Mouse (Mus musculus): ENCODE measurements around the gene Hist1h2ah. TPM values are rescaled to one million over a fixed set of nuclear protein-coding genes. Genes with fewer than 3 reads are reported as not detected.

The Hist1h2ah gene
- polyA plus RNA-seq, 1 experiment from 2014 or later: 6.8 TPM

DNA sequence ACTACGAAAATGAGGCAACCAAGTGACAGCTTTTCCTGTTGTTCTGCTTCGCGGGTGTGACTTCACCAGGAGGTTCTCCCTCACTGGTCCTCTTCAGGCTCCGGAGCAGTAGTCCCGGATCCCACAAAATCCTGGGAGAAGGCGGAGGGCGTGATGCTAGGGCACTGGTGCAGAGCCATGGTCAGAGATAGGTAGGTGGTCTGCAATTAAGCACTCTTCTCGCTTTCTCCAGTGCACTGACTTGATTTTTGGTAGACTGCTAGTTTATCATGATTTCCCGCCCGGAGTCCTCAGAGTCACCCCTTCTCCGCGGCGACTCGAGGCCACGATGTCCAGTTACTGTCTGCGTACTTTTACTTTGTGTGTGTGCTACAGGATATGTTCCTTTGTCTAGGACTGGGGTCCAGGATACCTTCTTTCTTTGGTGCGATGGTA is 20.9 kb downstream of the Hist1h2ah start:
- Histone ChIP-seq H3K4me3 (ENCODE audit: control insufficient read depth in 1 of 2, insufficient read depth in 1 of 2, low read depth in 1 of 2, low read length in 2 of 2) (peak overlapping the region; percentile 0 to 24), H3K4me2 (ENCODE audit: low read length) (peak overlapping the region; percentile 52), H3K27me3 (ENCODE audit: control insufficient read depth, insufficient read depth, low read length) (peaks cover 57% of the 10 kb centered on the region), H3K27ac (replicated peaks in 1 of 2; ENCODE audit: control insufficient read depth in 1 of 2, insufficient read depth in 1 of 2, low read depth in 2 of 2, low read length in 2 of 2) (no peak overlapping the region), H3K36me3 (ENCODE audit: control insufficient read depth, insufficient read depth, low read length) (no peaks in the 10 kb centered on the region), H3K4me1 (ENCODE audit: control insufficient read depth in 2 of 2, insufficient read depth in 2 of 2, low read length in 2 of 2) (peaks cover 0 to 2% of the 10 kb centered on the region in 2 experiments; a peak in 2 of 4 replicates), H3K9me3 (ENCODE audit: control insufficient read depth, low read length) (0 out of 2 replicates have a peak, but pooled peaks cover 3% of the 10 kb centered on the region), H3K9ac (ENCODE audit: low read length) (no peak overlapping the region)
- 10% methylated on average over 17 of the region's 17 CpGs for WGBS
- ATAC-seq (ENCODE audit: insufficient number of reproducible peaks, insufficient read depth, low FRiP score, low read depth): no peak

DNA sequence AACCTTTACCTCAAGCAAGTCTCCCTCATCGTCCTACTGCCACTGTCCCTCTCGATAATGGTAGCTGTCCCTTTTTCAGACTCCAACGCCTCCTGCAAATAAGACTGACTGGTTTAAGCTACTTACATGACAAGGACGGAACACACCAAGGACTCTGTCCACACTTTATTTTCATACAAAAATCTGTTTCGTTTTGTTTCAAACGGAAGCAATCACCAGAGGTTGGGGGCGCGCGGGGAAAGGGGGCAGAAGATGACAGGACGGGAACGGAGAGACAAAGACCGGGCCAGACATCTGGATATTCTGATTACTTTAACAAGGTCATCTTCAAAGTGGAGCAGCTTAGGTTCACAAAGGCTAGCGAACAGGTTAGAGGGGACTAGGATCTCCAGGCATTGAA is 21.7 kb downstream of the Hist1h2ah start:
- peaks cover 64% of the 10 kb centered on the region for H3K27me3 ChIP-seq (ENCODE audit: control insufficient read depth, insufficient read depth, low read length)
- H3K4me2 ChIP-seq (ENCODE audit: low read length): peak overlapping the region; percentile 20; the same call in 1 of the 2 replicates
- H3K36me3 ChIP-seq (ENCODE audit: control insufficient read depth, insufficient read depth, low read length): no peaks in the 10 kb centered on the region
- H3K27ac ChIP-seq (replicated peaks in 1 of 2; ENCODE audit: control insufficient read depth in 1 of 2, insufficient read depth in 1 of 2, low read depth in 2 of 2, low read length in 2 of 2): no peak overlapping the region
- no peak overlapping the region for H3K9ac ChIP-seq (ENCODE audit: low read length)
- 20% methylated on average over 13 of the region's 13 CpGs for WGBS
- 0 out of 2 replicates have a peak, but pooled peaks cover 3% of the 10 kb centered on the region for H3K9me3 ChIP-seq (ENCODE audit: control insufficient read depth, low read length)
- peaks cover 0 to 2% of the 10 kb centered on the region in 2 experiments; a peak in 2 of 4 replicates for H3K4me1 ChIP-seq (ENCODE audit: control insufficient read depth in 2 of 2, insufficient read depth in 2 of 2, low read length in 2 of 2)
- H3K4me3 ChIP-seq (ENCODE audit: control insufficient read depth in 1 of 2, insufficient read depth in 1 of 2, low read depth in 1 of 2, low read length in 2 of 2): 0 out of 4 replicates have a peak overlapping the region, but pooled peaks of 1 of the 2 experiments have one; percentile 8
- no peak for ATAC-seq (ENCODE audit: insufficient number of reproducible peaks, insufficient read depth, low FRiP score, low read depth)

DNA sequence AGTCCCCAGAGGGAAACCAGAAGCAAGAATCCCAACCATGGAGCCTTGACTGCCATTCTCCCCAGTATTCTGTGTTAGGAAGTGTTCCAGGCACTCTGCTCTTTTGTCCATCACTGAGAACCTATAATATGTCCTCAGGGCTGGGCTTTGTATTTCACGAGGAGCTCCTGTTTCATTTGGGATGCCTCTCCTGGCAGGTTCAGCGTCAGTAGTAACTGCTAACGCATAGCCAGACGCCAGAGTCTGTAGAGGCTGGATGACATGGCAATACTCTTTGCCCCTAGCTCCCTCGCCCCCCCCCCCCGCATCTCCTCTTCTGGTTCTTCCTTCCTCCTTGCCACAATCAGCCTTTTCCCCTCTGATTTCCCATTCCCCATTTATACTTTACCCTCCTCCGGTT is 25.7 kb downstream of the Hist1h2ah start, which contains the start of gene Prss16:
Gene Prss16 (minus strand): TSS at position 101 of the 400 bp plus-strand sequence.
- H3K36me3 ChIP-seq (ENCODE audit: control insufficient read depth, insufficient read depth, low read length): no peaks in the 10 kb centered on the region
- WGBS: 39% methylated on average over 5 of the region's 7 CpGs
- no peak within 1 kb of the TSS for H3K9ac ChIP-seq (ENCODE audit: low read length)
- H3K4me1 ChIP-seq (ENCODE audit: control insufficient read depth in 2 of 2, insufficient read depth in 2 of 2, low read length in 2 of 2): peaks cover 4 to 15% of the 10 kb centered on the region in 2 experiments; a peak in 3 of 4 replicates
- peaks cover 91% of the 10 kb centered on the region for H3K27me3 ChIP-seq (ENCODE audit: control insufficient read depth, insufficient read depth, low read length)
- ATAC-seq (ENCODE audit: insufficient number of reproducible peaks, insufficient read depth, low FRiP score, low read depth): no peak
- no peak within 1 kb of the TSS for H3K4me3 ChIP-seq (ENCODE audit: control insufficient read depth in 1 of 2, insufficient read depth in 1 of 2, low read depth in 1 of 2, low read length in 2 of 2)
- no peaks in the 10 kb centered on the region for H3K9me3 ChIP-seq (ENCODE audit: control insufficient read depth, low read length)
- H3K27ac ChIP-seq (replicated peaks in 1 of 2; ENCODE audit: control insufficient read depth in 1 of 2, insufficient read depth in 1 of 2, low read depth in 2 of 2, low read length in 2 of 2): no peak within 1 kb of the TSS
- no peak within 1 kb of the TSS for H3K4me2 ChIP-seq (ENCODE audit: low read length)

DNA sequence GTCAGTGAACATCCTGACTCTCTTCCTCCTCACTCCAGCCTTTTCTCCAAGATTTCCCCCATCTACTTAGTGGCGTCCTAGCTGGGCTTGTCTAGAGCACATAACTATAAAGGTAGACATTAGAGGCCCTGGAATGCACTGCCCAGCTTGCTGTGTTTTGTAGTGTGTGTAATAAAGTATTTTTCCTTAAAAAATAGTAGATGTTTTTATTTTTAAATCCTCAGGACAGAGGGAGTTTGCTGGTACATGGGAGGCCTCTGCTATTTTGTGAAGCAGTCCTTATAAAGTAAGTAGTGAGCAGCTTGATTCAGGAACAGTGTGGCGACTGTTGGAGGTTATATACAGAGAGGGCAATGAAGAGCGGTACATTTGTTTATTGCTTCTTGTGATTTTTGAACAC is 26.7 kb downstream of the Hist1h2ah start:
- no peaks in the 10 kb centered on the region for H3K36me3 ChIP-seq (ENCODE audit: control insufficient read depth, insufficient read depth, low read length)
- no peaks in the 10 kb centered on the region for H3K9me3 ChIP-seq (ENCODE audit: control insufficient read depth, low read length)
- H3K4me2 ChIP-seq (ENCODE audit: low read length): no peak overlapping the region
- peaks cover 2 to 15% of the 10 kb centered on the region in 2 experiments; a peak in 3 of 4 replicates for H3K4me1 ChIP-seq (ENCODE audit: control insufficient read depth in 2 of 2, insufficient read depth in 2 of 2, low read length in 2 of 2)
- no peak overlapping the region for H3K4me3 ChIP-seq (ENCODE audit: control insufficient read depth in 1 of 2, insufficient read depth in 1 of 2, low read depth in 1 of 2, low read length in 2 of 2)
- ATAC-seq (ENCODE audit: insufficient number of reproducible peaks, insufficient read depth, low FRiP score, low read depth): no peak
- WGBS: 83% methylated on average over 3 of the region's 3 CpGs
- H3K9ac ChIP-seq (ENCODE audit: low read length): no peak overlapping the region
- H3K27me3 ChIP-seq (ENCODE audit: control insufficient read depth, insufficient read depth, low read length): peaks cover 91% of the 10 kb centered on the region
- H3K27ac ChIP-seq (replicated peaks in 1 of 2; ENCODE audit: control insufficient read depth in 1 of 2, insufficient read depth in 1 of 2, low read depth in 2 of 2, low read length in 2 of 2): no peak overlapping the region

DNA sequence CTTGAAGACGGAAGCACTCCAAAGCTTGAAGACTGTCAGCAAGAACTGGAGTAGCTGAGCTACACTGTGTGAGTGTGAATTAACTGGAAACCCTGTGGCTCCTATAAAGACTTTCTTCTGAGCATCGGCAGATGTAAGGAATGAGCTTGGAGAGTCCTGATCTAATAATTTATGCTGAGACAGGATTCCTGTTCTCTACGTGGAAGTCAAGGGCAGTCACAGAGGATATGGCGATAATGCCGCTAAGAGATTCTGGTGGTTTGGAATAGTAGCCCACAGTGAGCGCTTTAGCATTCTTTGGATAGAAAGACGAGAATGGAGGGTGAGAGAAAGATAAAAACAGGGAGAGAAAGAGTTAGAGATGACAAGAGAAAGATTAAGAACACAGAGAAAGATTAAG is 27.5 kb downstream of the Hist1h2ah start:
- Histone ChIP-seq H3K9ac (ENCODE audit: low read length) (no peak overlapping the region), H3K27me3 (ENCODE audit: control insufficient read depth, insufficient read depth, low read length) (peaks cover 94% of the 10 kb centered on the region), H3K9me3 (ENCODE audit: control insufficient read depth, low read length) (no peaks in the 10 kb centered on the region), H3K27ac (replicated peaks in 1 of 2; ENCODE audit: control insufficient read depth in 1 of 2, insufficient read depth in 1 of 2, low read depth in 2 of 2, low read length in 2 of 2) (no peak overlapping the region), H3K4me1 (ENCODE audit: control insufficient read depth in 2 of 2, insufficient read depth in 2 of 2, low read length in 2 of 2) (peaks cover 2 to 15% of the 10 kb centered on the region in 2 experiments; a peak in 2 of 4 replicates), H3K36me3 (ENCODE audit: control insufficient read depth, insufficient read depth, low read length) (no peaks in the 10 kb centered on the region), H3K4me2 (ENCODE audit: low read length) (no peak overlapping the region), H3K4me3 (ENCODE audit: control insufficient read depth in 1 of 2, insufficient read depth in 1 of 2, low read depth in 1 of 2, low read length in 2 of 2) (no peak overlapping the region)
- 48% methylated on average over 7 of the region's 7 CpGs for whole genome bisulfite sequencing
- ATAC-seq (ENCODE audit: insufficient number of reproducible peaks, insufficient read depth, low FRiP score, low read depth): no peak

DNA sequence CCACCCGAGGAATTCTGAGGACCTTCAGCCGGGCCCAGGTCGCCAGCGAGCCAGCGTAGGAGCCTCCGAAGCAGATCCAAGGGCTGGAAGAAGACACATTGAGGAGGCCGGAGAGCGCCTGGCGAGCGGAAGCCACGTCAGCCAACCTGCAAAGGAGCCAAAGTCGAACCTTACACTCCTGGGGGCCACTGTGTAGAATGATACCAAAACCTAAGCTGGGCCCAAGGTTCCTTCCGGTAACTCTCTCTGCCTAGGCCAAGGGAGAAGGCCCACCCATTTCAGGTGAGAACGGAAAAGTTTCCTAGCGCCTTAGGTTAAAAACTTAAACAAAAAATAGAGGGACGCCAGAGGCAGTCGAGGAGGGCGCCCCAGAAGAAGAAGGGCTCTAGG is 28.3 kb downstream of the Hist1h2ah start:
- Histone ChIP-seq H3K4me3 (ENCODE audit: control insufficient read depth in 1 of 2, insufficient read depth in 1 of 2, low read depth in 1 of 2, low read length in 2 of 2) (peak overlapping the region; percentile 54 to 64; a peak in 3 of 4 replicates), H3K27me3 (ENCODE audit: control insufficient read depth, insufficient read depth, low read length) (peaks cover 93% of the 10 kb centered on the region), H3K4me2 (ENCODE audit: low read length) (peak overlapping the region; percentile 96), H3K9me3 (ENCODE audit: control insufficient read depth, low read length) (no peaks in the 10 kb centered on the region), H3K27ac (replicated peaks in 1 of 2; ENCODE audit: control insufficient read depth in 1 of 2, insufficient read depth in 1 of 2, low read depth in 2 of 2, low read length in 2 of 2) (no peak overlapping the region), H3K9ac (ENCODE audit: low read length) (peak overlapping the region; percentile 12; the same call in 1 of the 2 replicates), H3K36me3 (ENCODE audit: control insufficient read depth, insufficient read depth, low read length) (no peaks in the 10 kb centered on the region), H3K4me1 (ENCODE audit: control insufficient read depth in 2 of 2, insufficient read depth in 2 of 2, low read length in 2 of 2) (peaks cover 2 to 15% of the 10 kb centered on the region in 2 experiments; a peak in 2 of 4 replicates)
- ATAC-seq (ENCODE audit: insufficient number of reproducible peaks, insufficient read depth, low FRiP score, low read depth): no peak
- WGBS: 4% methylated on average over 18 of the region's 18 CpGs

DNA sequence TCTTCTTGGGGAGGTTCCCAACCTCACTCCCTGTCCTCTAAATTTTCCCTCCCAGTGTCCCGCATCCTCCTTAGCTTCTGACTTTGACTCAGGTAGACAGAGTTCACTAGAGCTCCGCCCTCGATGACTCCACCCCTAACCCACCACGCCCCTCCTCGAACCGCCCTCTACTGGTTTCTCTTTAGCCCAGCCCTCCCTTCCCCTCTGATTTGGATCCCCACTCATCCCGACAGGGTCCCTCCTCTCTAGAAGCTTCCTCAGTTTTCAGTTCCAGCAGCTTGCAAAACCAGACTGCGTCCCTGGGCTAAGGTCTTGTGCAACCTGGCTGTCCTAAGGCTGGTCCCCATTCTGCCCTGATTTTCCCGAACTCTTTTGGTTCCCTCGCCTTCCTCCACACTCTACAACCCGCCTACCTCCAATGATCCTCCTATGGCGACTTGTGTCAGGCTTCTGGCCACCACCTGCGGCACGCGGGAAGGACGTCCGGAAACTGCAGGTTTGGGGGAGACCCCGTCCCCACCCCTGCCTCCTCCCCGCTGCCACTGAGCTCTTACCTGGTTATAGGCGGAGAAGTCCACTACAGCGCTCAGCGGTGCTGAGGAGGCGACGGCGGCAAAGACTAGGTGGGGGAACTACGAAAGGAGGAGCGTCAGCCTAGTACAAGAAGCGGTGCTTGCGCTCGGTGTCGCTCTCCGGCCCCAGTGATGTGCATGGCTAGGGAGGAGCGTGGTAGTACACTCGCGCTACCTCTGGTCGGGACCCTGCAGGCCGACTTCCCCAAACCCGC is 28.8 kb downstream of the Hist1h2ah start:
- H3K9me3 ChIP-seq (ENCODE audit: control insufficient read depth, low read length): no peaks in the 10 kb centered on the region
- H3K4me3 ChIP-seq (ENCODE audit: control insufficient read depth in 1 of 2, insufficient read depth in 1 of 2, low read depth in 1 of 2, low read length in 2 of 2): peak overlapping the region; percentile 54 to 64
- peak overlapping the region; percentile 48 for H3K9ac ChIP-seq (ENCODE audit: low read length)
- peak overlapping the region; percentile 96 for H3K4me2 ChIP-seq (ENCODE audit: low read length)
- peak; percentile 54; the same call in 1 of the 2 replicates for ATAC-seq (ENCODE audit: insufficient number of reproducible peaks, insufficient read depth, low FRiP score, low read depth)
- no peak overlapping the region for H3K27ac ChIP-seq (replicated peaks in 1 of 2; ENCODE audit: control insufficient read depth in 1 of 2, insufficient read depth in 1 of 2, low read depth in 2 of 2, low read length in 2 of 2)
- no peaks in the 10 kb centered on the region for H3K36me3 ChIP-seq (ENCODE audit: control insufficient read depth, insufficient read depth, low read length)
- H3K27me3 ChIP-seq (ENCODE audit: control insufficient read depth, insufficient read depth, low read length): peaks cover 94% of the 10 kb centered on the region
- under 1% methylated on average over 38 of the region's 38 CpGs for WGBS
- H3K4me1 ChIP-seq (ENCODE audit: control insufficient read depth in 2 of 2, insufficient read depth in 2 of 2, low read length in 2 of 2): peaks cover 2 to 15% of the 10 kb centered on the region in 2 experiments; a peak in 2 of 4 replicates

Data from heart, embryonic 14.5 days (tissue).